In the genomic region with DNA sequence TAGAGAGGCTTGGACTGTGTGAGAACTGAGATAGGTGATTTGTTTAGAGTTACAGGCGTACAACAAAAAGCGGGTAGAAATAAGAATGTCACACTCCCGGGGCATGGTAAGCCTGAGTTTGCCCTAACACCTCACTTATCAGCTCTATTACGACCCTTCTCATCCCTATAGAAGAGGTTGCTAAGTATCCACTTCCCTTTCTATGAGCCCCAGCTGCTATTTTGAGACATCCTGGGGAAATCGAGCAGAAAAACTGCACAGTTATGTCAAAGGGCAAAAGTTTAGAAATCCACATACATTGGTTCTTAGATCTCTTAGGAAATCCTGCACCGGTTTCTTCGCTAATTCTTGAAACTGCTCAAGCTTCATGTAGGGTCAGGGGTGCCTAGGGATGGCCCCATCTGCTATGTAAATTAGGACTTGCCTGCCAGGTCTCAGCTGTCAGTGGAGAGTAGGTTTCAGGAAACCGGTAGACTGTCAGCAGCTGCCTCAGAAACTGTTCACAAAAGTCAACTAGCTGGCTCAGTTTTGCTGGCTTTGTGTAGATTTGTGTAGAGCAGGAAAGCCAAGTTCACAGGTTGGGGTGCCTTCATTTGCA, we compare ENCODE assay signal across 12 mouse cellular contexts. TPM values are rescaled to one million over a fixed set of nuclear protein-coding genes. Genes with fewer than 3 reads are reported as not detected.
DNase-seq lines count a peak whose midpoint lies in the region; ATAC-seq and TF ChIP-seq lines count a peak whose summit lies in the region.
"Had no signal": no experiment of that assay in that cellular context is flagged by ENCODE, and none has a peak within 500 bp of the region (broad histone marks: within the 10 kb centered on the region; RNA-seq: fewer than 3 reads in every experiment).

No protein-coding gene starts in this region.

- peaks cover 18% of the 10 kb centered on the region for H3K4me1 ChIP-seq in heart, embryonic 16.5 days (ENCODE audit: control insufficient read depth, insufficient read depth, low read length)
- H3K4me1 ChIP-seq in CH12.LX (ENCODE audit: control insufficient read depth in 1 of 2, insufficient read depth in 2 of 2), result peaks cover 15 to 45% of the 10 kb centered on the region in 2 experiments
- H3K4me1 ChIP-seq in embryonic facial prominence, embryonic 12.5 days, result peaks cover 14% of the 10 kb centered on the region
- peaks cover 0 to 2% of the 10 kb centered on the region in 2 experiments; a peak in 1 of 4 replicates for H3K4me1 ChIP-seq in liver, embryonic 14.5 days (replicated peaks; ENCODE audit: control insufficient read depth in 2 of 2, insufficient read depth in 2 of 2, low read length in 1 of 2)

- TF ChIP-seq RAD21 in CH12.LX (IDR thresholded peaks at IDR 0.05; ENCODE audit: low read depth, low read length), result no peak

- no peak for TF ChIP-seq CTCF in CH12.LX (conservative IDR thresholded peaks at IDR 0.05 in 1 of 2, IDR thresholded peaks at IDR 0.05 in 1 of 2; ENCODE audit: low read depth in 2 of 2, low read length in 2 of 2)
- TF ChIP-seq CTCF in liver, embryonic 14.5 days (IDR thresholded peaks at IDR 0.05; ENCODE audit: low read depth), result no peak

- no peaks in the 10 kb centered on the region for H3K79me2 ChIP-seq in CH12.LX (replicated peaks; ENCODE audit: control insufficient read depth, extremely low read depth, insufficient read depth, poor library complexity, severe bottlenecking)

- in situ Hi-C loops in CH12.LX (cut with MboI; ENCODE audit: low pct_ligation_motif_present, low pct_unique_long_range_greater_than_20kb, low sequenced_read_pairs), result no loop called here

- no peak for DNase-seq in heart, adult 9 months (ENCODE audit: low spot score in 2 of 2)
- DNase-seq in CH12.LX (ENCODE audit: extremely low read depth), result peak; percentile 56
- DNase-seq in liver, embryonic 14.5 days (ENCODE audit: low read depth in 3 of 3, low spot score in 3 of 3), result no peak
- no peak for DNase-seq in frontal cortex, postnatal 14 days (ENCODE audit: low spot score in 2 of 2)
- DNase-seq in left cerebral cortex, postnatal 36 days (ENCODE audit: low spot score in 2 of 2), result no peak
- DNase-seq in layer of hippocampus, postnatal 14 days (ENCODE audit: low spot score in 2 of 2), result no peak
- DNase-seq: kidney, adult 8-10 months had no signal

- intact Hi-C loops in left cerebral cortex, postnatal 36 days (cut with DNase I), result no loop called here

- 0 out of 2 replicates have a peak, but pooled peaks have one; percentile 21 for TF ChIP-seq EP300 in CH12.LX (IDR thresholded peaks at IDR 0.05; ENCODE audit: low read length)
- TF ChIP-seq EP300 in liver, embryonic 14.5 days (IDR thresholded peaks at IDR 0.05; ENCODE audit: low read depth), result no peak

- H3K27me3 ChIP-seq in heart, embryonic 16.5 days (ENCODE audit: control insufficient read depth, insufficient read depth, low read length), result no peaks in the 10 kb centered on the region
- peaks cover 19% of the 10 kb centered on the region for H3K27me3 ChIP-seq in CH12.LX (replicated peaks)
- peaks cover 38% of the 10 kb centered on the region for H3K27me3 ChIP-seq in embryonic facial prominence, embryonic 12.5 days
- H3K27me3 ChIP-seq in liver, embryonic 14.5 days (ENCODE audit: control insufficient read depth, insufficient read depth, low read length), result peaks cover 35% of the 10 kb centered on the region
- H3K27me3 ChIP-seq: Patski had no signal

- no peak for ATAC-seq in heart, embryonic 16.5 days (replicated peaks; ENCODE audit: extremely low read depth, insufficient read depth, low FRiP score)
- no peak for ATAC-seq in embryonic facial prominence, embryonic 12.5 days (ENCODE audit: insufficient number of reproducible peaks, insufficient read depth, low FRiP score, low TSS enrichment)
- ATAC-seq in liver, embryonic 14.5 days (ENCODE audit: insufficient read depth), result no peak
- ATAC-seq: Patski had no signal

- H3K4me2 ChIP-seq in heart, embryonic 16.5 days (ENCODE audit: low read depth, low read length), result peak overlapping the region; percentile 98; the same call in 1 of the 2 replicates
- peak overlapping the region; percentile 85 for H3K4me2 ChIP-seq in CH12.LX (ENCODE audit: insufficient read depth, low read depth, poor library complexity, severe bottlenecking)
- H3K4me2 ChIP-seq in embryonic facial prominence, embryonic 12.5 days (replicated peaks), result no peak overlapping the region
- H3K4me2 ChIP-seq in liver, embryonic 14.5 days (ENCODE audit: low read depth), result peak overlapping the region; percentile 68

- 0 out of 2 replicates have a peak, but pooled peaks cover 5% of the 10 kb centered on the region for H3K36me3 ChIP-seq in heart, embryonic 16.5 days (ENCODE audit: control insufficient read depth, insufficient read depth)
- H3K36me3 ChIP-seq in CH12.LX (replicated peaks in 1 of 2; ENCODE audit: control insufficient read depth in 1 of 2, insufficient read depth in 1 of 2, low read length in 1 of 2), result no peaks in the 10 kb centered on the region
- no peaks in the 10 kb centered on the region for H3K36me3 ChIP-seq in embryonic facial prominence, embryonic 12.5 days
- H3K36me3 ChIP-seq in liver, embryonic 14.5 days (replicated peaks; ENCODE audit: control insufficient read depth, insufficient read depth, low read depth), result no peaks in the 10 kb centered on the region

- H3K4me3 ChIP-seq in heart, embryonic 16.5 days (ENCODE audit: low read length), result peak overlapping the region; percentile 71; the same call in 1 of the 2 replicates
- H3K4me3 ChIP-seq in CH12.LX (replicated peaks in 1 of 3; ENCODE audit: low read depth in 2 of 3, low read length in 2 of 3, poor library complexity in 1 of 3), result no peak overlapping the region
- peak overlapping the region; percentile 58; the same call in 1 of the 2 replicates for H3K4me3 ChIP-seq in embryonic facial prominence, embryonic 12.5 days
- H3K4me3 ChIP-seq in liver, embryonic 14.5 days (ENCODE audit: insufficient read depth in 1 of 2, low read depth in 2 of 2, low read length in 2 of 2), result peak overlapping the region in 1 of 2 experiments; percentile 58; a peak in 2 of 4 replicates

- dilution Hi-C loops in CH12.LX (cut with MboI; ENCODE audit: extremely low pct_ligation_motif_present, extremely low pct_unique_long_range_greater_than_20kb, low sequenced_read_pairs), result no loop called here

- no peak for TF ChIP-seq POLR2A in CH12.LX (IDR thresholded peaks at IDR 0.05; ENCODE audit: low read depth, low read length)

- WGBS in heart, embryonic 16.5 days, result 38% methylated on average over 8 of the region's 8 CpGs
- 23% methylated on average over 8 of the region's 8 CpGs for WGBS in embryonic facial prominence, embryonic 12.5 days
- WGBS in liver, embryonic 14.5 days (ENCODE audit: insufficient replicate concordance), result 6% methylated on average over 8 of the region's 8 CpGs

- no peak overlapping the region for H3K27ac ChIP-seq in heart, embryonic 16.5 days (ENCODE audit: low read length)
- H3K27ac ChIP-seq in CH12.LX (ENCODE audit: insufficient read depth, low read depth), result no peak overlapping the region
- no peak overlapping the region for H3K27ac ChIP-seq in embryonic facial prominence, embryonic 12.5 days
- H3K27ac ChIP-seq in liver, embryonic 14.5 days, result no peak overlapping the region

- no peaks in the 10 kb centered on the region for H3K9me3 ChIP-seq in heart, embryonic 16.5 days (replicated peaks; ENCODE audit: control insufficient read depth, low read length)
- H3K9me3 ChIP-seq in CH12.LX (replicated peaks; ENCODE audit: low read length), result no peaks in the 10 kb centered on the region
- H3K9me3 ChIP-seq in embryonic facial prominence, embryonic 12.5 days, result no peaks in the 10 kb centered on the region
- H3K9me3 ChIP-seq in liver, embryonic 14.5 days (ENCODE audit: control insufficient read depth, low read length), result no peaks in the 10 kb centered on the region

- no peak overlapping the region for H3K9ac ChIP-seq in heart, embryonic 16.5 days (ENCODE audit: low read length)
- H3K9ac ChIP-seq in CH12.LX (ENCODE audit: insufficient read depth, low read depth), result no peak overlapping the region
- H3K9ac ChIP-seq in embryonic facial prominence, embryonic 12.5 days, result no peak overlapping the region
- H3K9ac ChIP-seq in liver, embryonic 14.5 days (replicated peaks), result no peak overlapping the region

TF ChIP-seq in CH12.LX, 34 proteins besides CTCF, POLR2A, EP300 and RAD21 (continues in another document):
- TF ChIP-seq HCFC1 (IDR thresholded peaks at IDR 0.05; ENCODE audit: low read depth, low read length), result no peak
- TF ChIP-seq ZNF384 (IDR thresholded peaks at IDR 0.05; ENCODE audit: low read depth, low read length), result no peak
- no peak for TF ChIP-seq NRF1 (IDR thresholded peaks at IDR 0.05; ENCODE audit: low read depth, low read length)
- 0 out of 2 replicates have a peak, but pooled peaks have one; percentile 17 for TF ChIP-seq IRF4 (IDR thresholded peaks at IDR 0.05; ENCODE audit: low read depth, low read length)
- TF ChIP-seq ETS1 (conservative IDR thresholded peaks at IDR 0.05; ENCODE audit: low read depth, low read length), result peak; percentile 52; the same call in 1 of the 2 replicates
- 0 out of 2 replicates have a peak, but pooled peaks have one; percentile 20 for TF ChIP-seq BHLHE40 (IDR thresholded peaks at IDR 0.05; ENCODE audit: low read depth, low read length)
- TF ChIP-seq ELF1 (IDR thresholded peaks at IDR 0.05; ENCODE audit: low read depth, low read length), result peak; percentile 30; the same call in 1 of the 2 replicates
- TF ChIP-seq MAX (IDR thresholded peaks at IDR 0.05; ENCODE audit: low read length), result no peak

RNA-seq across cellular contexts. Expression of gene Gm4450, which starts 27.9 kb away (rescaled TPM):
- polyA plus RNA-seq in heart, embryonic 16.5 days (2015; fragmentation: Nextera tagmentation; extraction: Ambion mirVana), result not detected in 2 replicates
- total RNA-seq in CH12.LX (2012; rRNA removed) (not detected in 2 replicates), CH12.LX (2014; rRNA removed) (not detected in 2 replicates)
- not detected in 2 replicates for polyA plus RNA-seq in CH12.LX (2012; ENCODE audit: insufficient read length, low read depth)
- polyA plus RNA-seq in embryonic facial prominence, embryonic 12.5 days (2016; fragmentation: Nextera tagmentation; extraction: Ambion mirVana), result not detected in 2 replicates
- not detected in 2 replicates for polyA plus RNA-seq in liver, embryonic 14.5 days (2012; rRNA removed)
- polyA plus RNA-seq in liver, embryonic 14.5 days (2014; fragmentation: Nextera tagmentation; extraction: Ambion mirVana), result not detected in 2 replicates
- total RNA-seq in left cerebral cortex, postnatal 36 days (2021), result not detected
- total RNA-seq in layer of hippocampus, postnatal 14 days (2021), result not detected
- polyA plus RNA-seq: erythroblast, embryonic 14.5 days; lung, embryonic 16.5 days had no signal

RNA-seq across cellular contexts. Expression of gene Zfp697, which starts 46.8 kb away (rescaled TPM):
- 9.3 and 9.8 TPM in 2 replicates for polyA plus RNA-seq in heart, embryonic 16.5 days (2015; fragmentation: Nextera tagmentation; extraction: Ambion mirVana)
- total RNA-seq in CH12.LX (2012; rRNA removed) (0.04 TPM in 1 of 2 replicates, not detected in the other), CH12.LX (2014; rRNA removed) (not detected in 2 replicates)
- polyA plus RNA-seq in CH12.LX (2012; ENCODE audit: insufficient read length, low read depth), result not detected in 2 replicates
- polyA plus RNA-seq in embryonic facial prominence, embryonic 12.5 days (2016; fragmentation: Nextera tagmentation; extraction: Ambion mirVana), result 8.8 and 10.0 TPM in 2 replicates
- polyA plus RNA-seq in liver, embryonic 14.5 days (2012; rRNA removed), result 1.4 and 1.7 TPM in 2 replicates
- 1.6 and 2.4 TPM in 2 replicates for polyA plus RNA-seq in liver, embryonic 14.5 days (2014; fragmentation: Nextera tagmentation; extraction: Ambion mirVana)
- total RNA-seq in left cerebral cortex, postnatal 36 days (2021), result 10 to 100 TPM; 32.1 to 38.1 TPM
- total RNA-seq in layer of hippocampus, postnatal 14 days (2021), result 10 to 100 TPM; 25.7 to 26.9 TPM
- polyA plus RNA-seq: erythroblast, embryonic 14.5 days had no signal

Comparison
In these comparisons a context has a peak if more than half of its experiments do, and no peak if none do; other contexts are left out.
1. H3K4me3 ChIP-seq: peak in heart, embryonic 16.5 days (single experiment) and embryonic facial prominence, embryonic 12.5 days (single experiment); none in CH12.LX (0 of 3).